Comparison of ENCODE assay signal across 23 mouse cellular contexts in the genomic region with DNA sequence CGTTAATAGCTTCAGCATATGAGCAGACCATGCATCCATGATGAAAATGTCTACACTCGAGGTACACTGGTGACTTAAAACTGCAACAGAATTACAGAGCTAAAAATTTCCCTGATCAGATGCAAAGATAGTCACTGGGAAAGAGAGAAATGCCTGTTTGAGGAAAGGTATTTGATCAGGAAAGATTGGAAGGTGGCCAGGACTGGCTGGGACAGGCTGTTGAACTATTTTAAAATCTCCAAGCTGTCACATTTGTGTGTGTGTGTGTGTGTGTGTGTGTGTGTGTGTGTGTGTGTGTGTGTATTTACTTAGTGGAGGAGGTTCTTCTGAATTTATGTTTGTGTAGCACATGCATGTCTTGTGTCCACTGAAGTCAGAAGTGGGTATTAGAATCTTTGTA. TPM values are rescaled to one million over a fixed set of nuclear protein-coding genes. Genes with fewer than 3 reads are reported as not detected.
DNase-seq lines count a peak whose midpoint lies in the region.
"Had no signal": no experiment of that assay in that cellular context is flagged by ENCODE, and none has a peak within 500 bp of the region (broad histone marks: within the 10 kb centered on the region; RNA-seq: fewer than 3 reads in every experiment).

No protein-coding gene starts in this region.

- H3K4me1 ChIP-seq in midbrain, embryonic 10.5 days = peaks cover 6% of the 10 kb centered on the region
- H3K4me1 ChIP-seq: forebrain, embryonic 10.5 days; forebrain, embryonic 13.5 days; heart, embryonic 10.5 days; heart, embryonic 13.5 days had no signal

- 81% methylated on average over 2 of the region's 2 CpGs for WGBS in midbrain, embryonic 10.5 days

- H3K9me3 ChIP-seq in midbrain, embryonic 10.5 days (replicated peaks) = no peaks in the 10 kb centered on the region
- H3K9me3 ChIP-seq: forebrain, embryonic 10.5 days; forebrain, embryonic 13.5 days; heart, embryonic 10.5 days; heart, embryonic 13.5 days had no signal

- H3K4me3 ChIP-seq in midbrain, embryonic 10.5 days = no peak overlapping the region
- H3K4me3 ChIP-seq: forebrain, embryonic 10.5 days; forebrain, embryonic 13.5 days; heart, adult 2 months; heart, embryonic 10.5 days; heart, embryonic 13.5 days had no signal

- H3K36me3 ChIP-seq in midbrain, embryonic 10.5 days = no peaks in the 10 kb centered on the region
- H3K36me3 ChIP-seq: forebrain, embryonic 10.5 days; heart, embryonic 10.5 days; heart, embryonic 13.5 days had no signal

- intact Hi-C loops in left cerebral cortex, postnatal 10 days (cut with DNase I) = no loop called here
- intact Hi-C loops in left cerebral cortex, postnatal 4 days (cut with DNase I) = no loop called here

- no peaks in the 10 kb centered on the region for H3K27me3 ChIP-seq in midbrain, embryonic 10.5 days (ENCODE audit: low read depth, poor library complexity, severe bottlenecking)
- H3K27me3 ChIP-seq: forebrain, embryonic 13.5 days; heart, embryonic 13.5 days had no signal

- DNase-seq in layer of hippocampus, adult 11-12 months (ENCODE audit: low spot score) = peak; percentile 37
- no peak for DNase-seq in layer of hippocampus, postnatal 14 days (ENCODE audit: low spot score in 2 of 2)
- peak; percentile 23 to 33 for DNase-seq in left cerebral cortex, postnatal 10 days (ENCODE audit: extremely low spot score in 1 of 2, low spot score in 2 of 2)
- DNase-seq in left cerebral cortex, postnatal 4 days = no peak
- peak; percentile 57 for DNase-seq in brain, adult 2 months (ENCODE audit: low read depth, low spot score)
- DNase-seq in midbrain, embryonic 10.5 days (ENCODE audit: low spot score) = no peak
- DNase-seq: adrenal gland, adult 2 months; adrenal gland, postnatal 14 days; cerebellum, adult 9-10 months; gastrocnemius, postnatal 10 days; gastrocnemius, postnatal 36 days; heart, adult 2 months; heart, postnatal 14 days; heart, postnatal 4 days had no signal

- H3K27ac ChIP-seq in midbrain, embryonic 10.5 days (replicated peaks) = no peak overlapping the region
- H3K27ac ChIP-seq: forebrain, embryonic 10.5 days; forebrain, embryonic 13.5 days; heart, adult 2 months; heart, embryonic 10.5 days; heart, embryonic 13.5 days; hindbrain, embryonic 14.5 days; hindbrain, postnatal 0 days had no signal

RNA-seq across cellular contexts. Expression of gene Rgs7, which starts 27.7 kb away (rescaled TPM):
- total RNA-seq in layer of hippocampus, postnatal 14 days (2021) = 10 to 100 TPM; 81.5 to 82.5 TPM
- 100 to 1,000 TPM; 104 to 110 TPM for total RNA-seq in left cerebral cortex, postnatal 10 days (2021)
- total RNA-seq in left cerebral cortex, postnatal 4 days (2021) = 10 to 100 TPM; 69.1 to 70.0 TPM
- 1.8 and 2.7 TPM in 2 replicates for polyA plus RNA-seq in midbrain, embryonic 10.5 days (2016; fragmentation: Nextera tagmentation; extraction: Ambion mirVana)
- total RNA-seq: granulocyte monocyte progenitor cell, adult 5-6 weeks; MEL had no signal
- polyA plus RNA-seq: CD4-positive, CD25-positive, alpha-beta regulatory T cell, adult 4 months had no signal

Comparison
In these comparisons a context has a peak if more than half of its experiments do, and no peak if none do; other contexts are left out.
1. DNase-seq: peak in layer of hippocampus, adult 11-12 months (single experiment), left cerebral cortex, postnatal 10 days (2 of 2) and brain, adult 2 months (single experiment); none in layer of hippocampus, postnatal 14 days (0 of 2), left cerebral cortex, postnatal 4 days (single experiment) and midbrain, embryonic 10.5 days (single experiment).